Mouse (Mus musculus) forebrain, embryonic 14.5 days (tissue): ENCODE results near the gene Lpar6. TPM values are rescaled to one million over a fixed set of nuclear protein-coding genes. Genes with fewer than 3 reads are reported as not detected.

ENCODE experiments used
- ATAC-seq: fragments of 200-750 bp; cut with Nextera tagmentation; 2 replicates; pipeline ENCODE4 v1.8.0; 2017; ENCODE audit warnings: mild to moderate bottlenecking, moderate library complexity
- DNase-seq: peaks from one replicate; pipeline ENCODE4 v3.0.0-alpha.2; 2015; ENCODE audit warnings: low spot score
- H3K27ac ChIP-seq: fragments of 300-500 bp; sonication (generic); 2 replicates; pipeline ENCODE4 v1.5.1; 2014; ENCODE audit warnings: low read depth, mild to moderate bottlenecking, control low read depth, low read length, moderate library complexity
- H3K27me3 ChIP-seq: fragments of 300-500 bp; sonication (generic); replicated peaks from 2 replicates; pipeline ENCODE4 v1.6.1; 2014; ENCODE audit warnings: low read length, control low read depth, mixed read lengths; ENCODE audit not compliant: control insufficient read depth, insufficient read depth
- H3K36me3 ChIP-seq: fragments of 300-500 bp; sonication (generic); 2 replicates; pipeline ENCODE4 v1.6.1; 2014; ENCODE audit warnings: low read length, control low read depth; ENCODE audit not compliant: control insufficient read depth, insufficient read depth
- H3K4me1 ChIP-seq: fragments of 300-500 bp; sonication (generic); 2 replicates; pipeline ENCODE4 v1.6.1; 2014; ENCODE audit warnings: antibody characterized with exemption, low read length, control low read depth; ENCODE audit not compliant: control insufficient read depth, insufficient read depth
- H3K4me2 ChIP-seq: fragments of 300-500 bp; sonication (generic); 2 replicates; pipeline ENCODE4 v1.6.1; 2014; ENCODE audit warnings: mild to moderate bottlenecking, control low read depth, low read length
- H3K4me3 ChIP-seq: fragments of 300-500 bp; sonication (generic); 2 replicates; pipeline ENCODE4 v1.5.1; 2014; ENCODE audit warnings: low read depth, low read length, control low read depth
- H3K9ac ChIP-seq: fragments of 300-500 bp; sonication (generic); 2 replicates; pipeline ENCODE4 v1.6.1; 2014; ENCODE audit warnings: mild to moderate bottlenecking, low read length, control low read depth, moderate library complexity
- H3K9me3 ChIP-seq: fragments of 300-500 bp; sonication (generic); replicated peaks from 2 replicates; pipeline ENCODE4 v1.6.1; 2016; ENCODE audit warnings: low read length, control low read depth, mixed read lengths; ENCODE audit not compliant: control insufficient read depth
- WGBS: fragments of 180-500 bp; shearing (Covaris S2); extraction: QIAGEN DNeasy Blood & Tissue Kit; methylation state at CpG from one replicate; pipeline ENCODE4 v1.1.7; 2014; 5-methylcytosine and 5-hydroxymethylcytosine counted together
- polyA plus RNA-seq: library from polyadenylated mRNA; unstranded; fragments of >200 nt; fragmentation: Nextera tagmentation; extraction: Ambion mirVana; gene quantifications from 2 replicates; pipeline ENCODE4 v1.2.1, GENCODE M21; 2014

The Lpar6 gene
- polyA plus RNA-seq, result 5.8 and 6.1 TPM in 2 replicates

DNA sequence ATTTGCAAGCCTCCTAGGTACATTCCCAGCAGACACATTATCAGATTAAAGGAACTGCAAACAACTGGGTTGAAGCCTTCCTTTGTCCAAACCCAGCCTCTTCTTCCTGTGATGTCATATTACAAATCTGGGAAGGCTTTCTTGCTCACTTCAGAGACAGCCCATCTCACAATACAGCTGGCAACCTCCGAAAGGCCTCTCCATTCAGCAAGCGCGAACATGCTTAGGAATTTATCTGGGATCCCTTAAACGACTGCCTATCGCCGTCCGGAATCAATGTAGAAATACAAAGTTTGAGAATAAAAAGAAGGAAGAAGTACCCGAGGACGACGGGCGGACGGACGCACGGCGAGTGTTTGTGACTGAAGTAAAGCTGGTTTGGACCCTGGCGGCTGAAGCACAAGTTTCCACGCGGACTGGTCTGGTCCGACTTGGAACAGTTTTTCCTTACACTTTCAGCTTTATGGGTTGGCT lies at the start of gene Lpar6:
Gene Lpar6 (plus strand): TSS at position 48 of the 474 bp plus-strand sequence.
- under 1% methylated on average over 19 of the region's 19 CpGs for WGBS
- no peaks in the 10 kb centered on the region for H3K36me3 ChIP-seq
- no peaks in the 10 kb centered on the region for H3K9me3 ChIP-seq
- peak within 1 kb of the TSS; percentile 63 for H3K4me2 ChIP-seq
- peaks cover 4% of the 10 kb centered on the region; the same call in 1 of the 2 replicates for H3K4me1 ChIP-seq
- peak; percentile 81 for DNase-seq
- H3K9ac ChIP-seq, result peak within 1 kb of the TSS; percentile 77
- H3K27me3 ChIP-seq, result no peaks in the 10 kb centered on the region
- ATAC-seq, result peak; percentile 82
- H3K4me3 ChIP-seq, result peak within 1 kb of the TSS; percentile 48
- H3K27ac ChIP-seq, result peak within 1 kb of the TSS; percentile 82

DNA sequence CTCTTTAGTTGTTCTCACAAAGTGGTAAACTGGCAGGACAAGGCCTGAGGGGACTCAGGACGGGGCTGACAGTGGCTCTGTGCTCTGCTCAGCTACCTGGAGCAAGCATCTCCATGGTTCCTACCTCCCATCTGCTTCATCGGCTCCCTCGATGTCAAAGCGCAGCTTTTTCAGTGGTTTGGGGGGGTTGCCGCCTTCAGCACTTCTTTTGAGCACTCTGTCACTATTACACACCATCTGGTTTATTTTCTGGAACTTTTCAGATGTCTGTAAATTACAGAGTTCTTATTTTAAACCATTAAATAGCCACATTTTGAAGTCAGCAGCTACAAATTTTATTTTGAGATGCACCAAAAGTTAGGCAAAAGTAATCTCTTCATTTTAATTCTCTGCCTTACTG lies 38.6 kb upstream of the Lpar6 start:
- H3K9me3 ChIP-seq, result no peaks in the 10 kb centered on the region
- H3K27ac ChIP-seq, result peak overlapping the region; percentile 22; the same call in 1 of the 2 replicates
- H3K27me3 ChIP-seq, result no peaks in the 10 kb centered on the region
- WGBS, result 43% methylated on average over 5 of the region's 5 CpGs
- peaks cover 22% of the 10 kb centered on the region for H3K36me3 ChIP-seq
- H3K4me1 ChIP-seq, result 0 out of 2 replicates have a peak, but pooled peaks cover 2% of the 10 kb centered on the region
- peak; percentile 52; the same call in 1 of the 2 replicates for ATAC-seq
- H3K4me2 ChIP-seq, result no peak overlapping the region
- no peak overlapping the region for H3K9ac ChIP-seq
- peak; percentile 19 for DNase-seq
- H3K4me3 ChIP-seq, result no peak overlapping the region

DNA sequence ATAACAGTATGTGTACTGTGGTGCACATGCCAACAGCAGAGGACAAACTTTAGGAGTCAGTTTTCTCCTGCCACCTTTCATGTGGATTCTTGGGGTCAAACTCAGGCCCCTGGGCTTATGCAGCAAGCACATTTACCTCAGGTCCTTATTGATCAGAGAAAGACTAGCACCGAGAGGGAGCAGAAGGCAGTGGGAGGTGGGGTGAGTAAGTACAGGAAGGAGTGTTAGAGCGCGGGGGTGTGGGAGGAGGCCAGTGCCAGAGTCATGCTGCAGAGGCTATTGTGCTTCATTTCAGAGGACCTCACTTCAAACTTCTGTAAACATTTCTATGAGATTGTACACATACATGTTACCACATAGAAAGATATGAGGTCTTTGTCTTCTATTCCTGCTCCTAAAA lies 36.2 kb upstream of the Lpar6 start:
- Histone ChIP-seq H3K9me3 (no peaks in the 10 kb centered on the region), H3K36me3 (peaks cover 17% of the 10 kb centered on the region), H3K4me2 (no peak overlapping the region), H3K4me1 (0 out of 2 replicates have a peak, but pooled peaks cover 2% of the 10 kb centered on the region), H3K27ac (no peak overlapping the region), H3K4me3 (no peak overlapping the region), H3K9ac (no peak overlapping the region), H3K27me3 (no peaks in the 10 kb centered on the region)
- ATAC-seq (no peak), DNase-seq (no peak)
- 78% methylated on average over 3 of the region's 3 CpGs for WGBS

DNA sequence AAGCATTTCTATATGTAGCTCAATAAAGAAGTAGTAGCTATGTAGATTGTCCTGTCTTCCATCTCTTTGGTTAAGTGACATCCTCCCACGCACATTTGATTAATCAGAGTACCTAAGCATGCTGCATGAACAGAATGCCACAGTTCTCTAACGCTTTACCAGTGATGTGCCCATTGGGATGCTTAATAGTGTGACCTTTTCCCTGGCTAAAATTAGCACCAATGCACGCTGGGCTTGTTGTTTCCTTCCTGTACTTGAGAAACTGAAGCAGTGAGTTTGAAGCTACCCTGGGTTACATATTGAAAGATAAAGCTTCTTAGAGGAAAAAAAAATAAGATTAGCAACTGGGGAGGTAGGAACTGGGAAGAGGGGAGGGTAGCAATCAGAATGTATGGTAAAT lies 33.7 kb upstream of the Lpar6 start:
- DNase-seq (no peak), ATAC-seq (no peak)
- H3K9me3 ChIP-seq, result no peaks in the 10 kb centered on the region
- H3K4me2 ChIP-seq, result no peak overlapping the region
- no peak overlapping the region for H3K27ac ChIP-seq
- H3K9ac ChIP-seq, result no peak overlapping the region
- no peaks in the 10 kb centered on the region; the same call in 1 of the 2 replicates for H3K36me3 ChIP-seq
- 86% methylated on average over 3 of the region's 3 CpGs for WGBS
- H3K4me1 ChIP-seq, result 0 out of 2 replicates have a peak, but pooled peaks cover 2% of the 10 kb centered on the region
- H3K4me3 ChIP-seq, result no peak overlapping the region
- no peaks in the 10 kb centered on the region for H3K27me3 ChIP-seq

DNA sequence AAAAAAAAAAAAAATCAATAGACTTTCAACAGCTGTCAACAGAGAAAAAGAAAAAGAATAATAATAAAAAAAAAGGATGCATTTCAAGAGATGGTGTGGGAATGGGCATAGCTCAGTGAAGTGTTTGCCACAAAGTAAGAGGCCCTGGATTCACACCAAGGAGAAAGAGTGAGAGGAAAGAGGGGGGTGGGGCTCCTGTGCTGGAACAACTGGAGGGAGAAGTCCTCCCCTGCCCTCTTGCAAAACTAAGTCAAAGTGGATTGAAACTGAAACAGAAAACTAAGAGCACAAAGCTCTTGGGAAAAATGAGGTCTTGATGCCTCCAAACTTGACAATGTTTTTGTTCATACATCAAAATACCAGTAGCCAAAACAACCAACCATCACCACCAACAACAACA lies 28.4 kb upstream of the Lpar6 start:
- no peak overlapping the region for H3K27ac ChIP-seq
- no peak for ATAC-seq
- no peak overlapping the region for H3K4me3 ChIP-seq
- no peaks in the 10 kb centered on the region for H3K9me3 ChIP-seq
- no peak overlapping the region for H3K4me2 ChIP-seq
- no peaks in the 10 kb centered on the region for H3K4me1 ChIP-seq
- H3K9ac ChIP-seq, result no peak overlapping the region
- peaks cover 13% of the 10 kb centered on the region; the same call in 1 of the 2 replicates for H3K36me3 ChIP-seq
- no peak for DNase-seq
- H3K27me3 ChIP-seq, result no peaks in the 10 kb centered on the region

DNA sequence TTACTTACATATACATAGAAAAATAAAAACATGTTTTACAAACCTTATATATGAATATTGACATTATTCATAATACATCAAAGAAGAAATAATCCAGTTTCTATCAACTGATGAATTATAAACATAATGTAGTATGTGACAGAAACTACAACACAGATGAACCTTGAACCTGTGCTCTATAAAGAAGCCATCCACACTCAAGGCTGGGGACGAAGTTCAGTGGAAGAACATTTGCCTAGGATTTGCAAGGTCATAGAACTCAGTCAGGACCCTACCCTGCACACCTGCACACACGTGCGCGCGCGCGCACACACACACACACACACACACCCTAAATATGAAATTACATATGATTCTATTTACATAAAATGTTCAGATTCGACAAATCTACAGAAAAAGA lies 27.5 kb upstream of the Lpar6 start:
- H3K4me3 ChIP-seq, result no peak overlapping the region
- DNase-seq, result no peak
- ATAC-seq, result no peak
- no peaks in the 10 kb centered on the region for H3K4me1 ChIP-seq
- H3K36me3 ChIP-seq, result peaks cover 16% of the 10 kb centered on the region; the same call in 1 of the 2 replicates
- no peak overlapping the region for H3K4me2 ChIP-seq
- H3K9ac ChIP-seq, result no peak overlapping the region
- no peaks in the 10 kb centered on the region for H3K27me3 ChIP-seq
- H3K27ac ChIP-seq, result no peak overlapping the region
- WGBS, result 97% methylated on average over 8 of the region's 8 CpGs
- no peaks in the 10 kb centered on the region for H3K9me3 ChIP-seq

DNA sequence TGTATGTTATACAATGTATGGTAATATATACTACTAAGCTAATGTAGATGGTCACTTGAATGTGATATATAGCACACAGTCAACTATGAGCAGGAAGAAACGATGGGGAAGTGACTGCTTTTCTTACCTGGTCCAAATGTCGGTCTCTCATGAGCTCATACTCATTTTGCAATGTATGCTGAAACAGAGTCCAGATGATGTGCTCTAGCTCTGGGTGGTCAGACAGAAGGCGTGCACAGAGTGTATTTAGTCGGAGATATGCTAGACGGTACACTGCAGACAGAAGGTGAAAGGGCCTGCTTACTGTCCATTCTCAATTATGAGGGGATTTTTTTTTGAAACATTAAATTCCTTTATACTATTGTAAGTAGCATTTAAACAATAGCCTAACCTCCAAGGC lies 26.2 kb upstream of the Lpar6 start:
- Histone ChIP-seq H3K36me3 (peaks cover 28% of the 10 kb centered on the region), H3K4me1 (no peaks in the 10 kb centered on the region), H3K9me3 (no peaks in the 10 kb centered on the region), H3K4me3 (no peak overlapping the region), H3K27ac (no peak overlapping the region), H3K4me2 (no peak overlapping the region), H3K27me3 (no peaks in the 10 kb centered on the region), H3K9ac (no peak overlapping the region)
- ATAC-seq (no peak), DNase-seq (no peak)
- 98% methylated on average over 5 of the region's 5 CpGs for WGBS

DNA sequence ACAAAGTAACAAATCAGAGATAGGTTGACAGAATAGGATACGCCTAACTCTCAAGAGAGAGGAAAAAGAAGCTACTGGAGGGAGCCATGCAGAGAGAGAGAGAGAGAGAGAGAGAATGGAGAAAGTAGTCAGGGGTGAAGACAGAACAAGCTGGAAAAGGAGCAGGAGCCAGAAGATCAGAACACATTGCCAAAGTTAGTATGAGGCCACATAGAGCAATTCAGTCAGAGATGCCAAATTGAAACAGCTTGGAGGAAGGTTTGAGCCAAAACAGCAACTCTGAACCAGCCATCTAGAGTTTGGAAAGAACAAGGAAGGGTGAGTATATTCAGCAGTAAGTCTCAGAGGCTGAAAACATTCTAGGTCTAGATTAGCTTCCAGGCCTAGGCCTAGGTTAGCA lies 20.6 kb upstream of the Lpar6 start:
- 80% methylated on average over 1 of the region's 1 CpGs for WGBS
- Histone ChIP-seq H3K4me1 (no peaks in the 10 kb centered on the region), H3K9me3 (no peaks in the 10 kb centered on the region), H3K27me3 (no peaks in the 10 kb centered on the region), H3K9ac (no peak overlapping the region), H3K36me3 (peaks cover 25% of the 10 kb centered on the region), H3K4me3 (no peak overlapping the region), H3K4me2 (no peak overlapping the region), H3K27ac (no peak overlapping the region)
- ATAC-seq (no peak), DNase-seq (peak; percentile 49)

DNA sequence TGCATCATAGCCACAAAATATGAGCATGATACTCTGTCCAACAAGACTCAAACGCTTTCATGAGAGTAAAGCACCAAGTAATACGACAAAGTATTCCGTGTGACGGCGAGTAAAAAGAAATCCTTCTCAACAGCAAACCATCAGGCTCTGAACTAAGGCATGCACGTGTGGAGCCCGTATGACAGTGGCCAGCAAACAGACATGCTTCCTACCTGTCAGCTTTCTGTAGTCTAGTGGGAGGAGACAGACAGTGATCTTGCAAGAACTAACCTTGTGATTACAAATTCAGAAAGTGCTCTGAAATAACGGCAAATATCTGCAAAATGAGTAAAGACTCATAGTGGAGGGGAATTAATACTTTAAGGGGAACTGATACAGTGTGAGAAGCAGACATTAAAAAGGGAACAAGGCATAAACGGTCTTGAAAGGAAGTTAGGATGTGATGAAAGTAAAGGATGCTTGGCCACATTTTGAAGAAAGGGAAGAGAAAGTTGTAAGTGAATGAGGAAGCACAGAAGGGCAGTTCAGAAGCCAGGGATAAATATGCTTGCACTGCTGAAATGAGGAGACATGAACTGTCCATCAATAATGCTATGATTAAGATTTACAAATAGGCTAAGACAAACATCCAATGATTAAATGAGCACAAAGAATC lies 15.3 kb upstream of the Lpar6 start:
- no peak overlapping the region for H3K9ac ChIP-seq
- WGBS, result 90% methylated on average over 9 of the region's 9 CpGs
- H3K4me2 ChIP-seq, result no peak overlapping the region
- no peaks in the 10 kb centered on the region for H3K9me3 ChIP-seq
- DNase-seq, result no peak
- ATAC-seq, result no peak
- H3K36me3 ChIP-seq, result no peaks in the 10 kb centered on the region
- H3K27ac ChIP-seq, result no peak overlapping the region
- H3K4me1 ChIP-seq, result peaks cover 5% of the 10 kb centered on the region; the same call in 1 of the 2 replicates
- no peaks in the 10 kb centered on the region for H3K27me3 ChIP-seq
- no peak overlapping the region for H3K4me3 ChIP-seq
